Mouse (Mus musculus) 416B (cell line): ENCODE measurements around the gene Slc38a3.

Experiments
- DNase-seq: peaks from one replicate; pipeline ENCODE4 v3.0.0; 2011; ENCODE audit warnings: low read depth

The Slc38a3 gene

GRCm38 (mm10) chr9:107695441-107696105 is 26.2 kb upstream of the Slc38a3 start:
- no peak for DNase-seq

GRCm38 (mm10) chr9:107694627-107695026 is 25.3 kb upstream of the Slc38a3 start:
- DNase-seq, result no peak

GRCm38 (mm10) chr9:107693433-107693987 is 24.2 kb upstream of the Slc38a3 start:
- DNase-seq, result no peak

GRCm38 (mm10) chr9:107692785-107693184 is 23.5 kb upstream of the Slc38a3 start:
- no peak for DNase-seq

GRCm38 (mm10) chr9:107690391-107690790 is 21.1 kb upstream of the Slc38a3 start:
- DNase-seq, result no peak

GRCm38 (mm10) chr9:107688939-107689338 is 19.6 kb upstream of the Slc38a3 start:
- no peak for DNase-seq

- DNase-seq, result no peak
Observed at GRCm38 (mm10) chr9:107688415-107688814, 19.1 kb upstream of the Slc38a3 start.

- DNase-seq, result peak; percentile 57
Observed at GRCm38 (mm10) chr9:107685231-107685981, 16.1 kb upstream of the Slc38a3 start.

GRCm38 (mm10) chr9:107682405-107682804 is 13.1 kb upstream of the Slc38a3 start:
- DNase-seq, result no peak

- DNase-seq, result no peak
Observed at GRCm38 (mm10) chr9:107679501-107679900, 10.2 kb upstream of the Slc38a3 start, which contains the start of gene Gnat1. Gene Gnat1, minus strand, starts transcription at chr9:107679712.

GRCm38 (mm10) chr9:107678861-107679260 is 9.5 kb upstream of the Slc38a3 start:
- no peak for DNase-seq

GRCm38 (mm10) chr9:107677819-107678526 is 8.6 kb upstream of the Slc38a3 start:
- DNase-seq, result peak; percentile 79

- peak; percentile 38 for DNase-seq
Observed at GRCm38 (mm10) chr9:107677091-107677784, 7.9 kb upstream of the Slc38a3 start.

- DNase-seq, result no peak
Observed at GRCm38 (mm10) chr9:107676302-107676701, 7.0 kb upstream of the Slc38a3 start.

GRCm38 (mm10) chr9:107675671-107676301 is 6.5 kb upstream of the Slc38a3 start:
- peak; percentile 21 for DNase-seq

- no peak for DNase-seq
Observed at GRCm38 (mm10) chr9:107674609-107675429, 5.5 kb upstream of the Slc38a3 start.

- no peak for DNase-seq
Observed at GRCm38 (mm10) chr9:107670259-107670658, 929 bp upstream of the Slc38a3 start.

GRCm38 (mm10) chr9:107668916-107669315 is 414 bp downstream of the Slc38a3 start:
- no peak for DNase-seq

- no peak for DNase-seq
Observed at GRCm38 (mm10) chr9:107668011-107668410, 1.3 kb downstream of the Slc38a3 start.

GRCm38 (mm10) chr9:107667219-107667618 is 2.1 kb downstream of the Slc38a3 start:
- no peak for DNase-seq
